Mouse (Mus musculus): ENCODE measurements around the gene Aif1l.

DNA sequence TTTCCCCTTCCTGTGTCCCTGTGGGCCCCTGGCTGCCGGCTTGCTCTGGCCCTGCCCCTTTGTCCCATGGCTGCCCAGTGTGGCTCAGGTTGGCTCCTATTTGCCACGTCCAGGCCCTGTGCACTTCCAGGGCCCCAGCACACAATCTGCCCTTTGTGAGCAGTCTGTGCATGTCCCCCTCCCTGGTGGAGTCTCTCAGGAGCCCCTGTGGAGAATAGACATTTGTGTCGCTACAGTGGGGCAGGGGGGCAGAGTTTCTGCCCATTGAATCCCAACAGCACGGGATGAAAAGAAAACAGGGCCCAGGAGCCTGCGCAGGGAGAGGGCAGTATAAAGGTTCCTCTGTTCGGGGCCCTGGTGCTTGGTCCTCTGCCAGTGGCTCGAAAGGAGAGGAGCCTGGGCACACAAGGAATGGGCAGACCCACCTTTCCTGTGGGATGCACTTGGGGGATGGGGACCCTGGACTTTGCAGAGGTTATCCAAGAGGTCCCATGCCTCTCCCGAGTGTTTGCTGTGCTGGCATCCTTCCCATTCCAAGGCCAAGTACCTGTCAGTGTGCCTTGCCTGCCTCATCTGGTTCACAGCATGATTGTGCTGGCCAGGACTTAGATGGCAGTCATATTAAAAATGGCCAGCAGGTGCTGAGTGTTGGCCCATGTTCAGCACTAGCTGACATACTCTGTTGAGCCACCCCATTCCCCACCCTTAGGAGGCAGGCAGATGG lies 12.7 kb downstream of the Aif1l start:
- peak; percentile 15; the same call in 1 of the 2 replicates for TF ChIP-seq CTCF (conservative IDR thresholded peaks at IDR 0.05; ENCODE audit: low read length)
- no peak for TF ChIP-seq POU5F1 (IDR thresholded peaks at IDR 0.05; ENCODE audit: borderline replicate concordance, low read length)

Measured in E14TG2a.4 (cell line).